Mouse (Mus musculus): ENCODE data around the gene Ush2a. TPM values are rescaled to one million over a fixed set of nuclear protein-coding genes. Genes with fewer than 3 reads are reported as not detected.
A peak's percentile ranks its signal among the peaks of the same experiment; 100 is the strongest.

The Ush2a gene
- total RNA-seq, 2 experiments from 2014 or later = 0.13 to 0.15 TPM

DNA sequence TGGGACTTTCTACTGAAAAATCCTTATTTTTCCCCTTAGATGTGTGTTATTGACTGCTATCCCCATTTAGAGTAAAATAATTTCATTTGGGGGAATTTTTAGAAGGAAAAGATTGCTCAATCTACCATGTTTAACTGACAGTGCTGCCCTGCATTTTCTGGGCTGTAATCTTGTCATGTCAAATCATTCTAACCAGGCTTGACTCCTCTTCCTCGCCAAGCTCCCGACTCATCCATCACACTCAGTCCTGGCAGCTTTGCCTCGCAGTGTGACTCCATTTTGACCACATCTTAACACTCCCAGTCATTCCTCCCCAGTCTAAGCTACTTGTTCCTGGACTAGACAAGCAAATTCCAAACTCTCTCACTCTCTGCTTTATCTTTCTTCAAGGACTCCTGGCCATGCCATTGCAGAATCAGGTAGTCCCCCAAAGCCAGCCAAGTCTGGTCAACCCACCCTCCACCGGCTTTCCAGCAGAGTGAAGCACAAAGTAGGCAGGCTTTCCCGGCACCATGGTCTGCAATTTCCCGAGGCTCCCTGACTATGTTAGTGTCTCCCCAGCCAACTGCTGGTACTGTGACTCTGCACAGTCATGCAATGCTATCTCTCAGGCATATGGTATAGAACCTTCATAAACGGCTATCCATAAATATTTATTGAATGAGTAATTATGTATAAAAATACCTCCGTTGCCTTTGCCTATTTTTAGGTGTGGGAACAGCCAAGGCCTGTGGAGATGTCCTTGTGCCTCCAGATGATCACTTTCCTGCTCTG is 146.0 kb downstream of the Ush2a start:
- no peak overlapping the region for H3K4me3 ChIP-seq
- no peak overlapping the region for H3K27ac ChIP-seq
- TF ChIP-seq CTCF (conservative IDR thresholded peaks at IDR 0.05) = no peak
- no peak for DNase-seq (ENCODE audit: low spot score in 2 of 2)

DNA sequence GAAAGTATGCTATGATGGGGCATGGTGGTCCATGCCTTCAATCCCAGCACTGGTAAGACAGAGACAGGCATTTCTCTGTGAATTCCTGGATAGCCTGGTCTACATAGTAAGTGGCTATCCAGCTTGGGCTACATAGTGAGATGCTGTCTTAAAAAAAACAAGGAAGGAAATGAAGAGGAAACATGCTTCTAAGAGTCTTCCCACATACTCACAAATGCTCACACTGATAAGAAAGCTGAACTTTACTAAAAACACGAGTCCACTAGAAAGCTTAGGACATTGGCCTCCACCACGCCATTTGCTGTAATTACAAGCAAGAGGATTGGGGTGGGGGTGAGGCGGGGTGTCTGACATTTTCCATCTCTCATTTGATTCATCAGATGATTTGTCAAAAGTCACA is 148.7 kb downstream of the Ush2a start:
- TF ChIP-seq CTCF (conservative IDR thresholded peaks at IDR 0.05) = no peak
- H3K4me3 ChIP-seq = no peak overlapping the region
- no peak overlapping the region for H3K27ac ChIP-seq
- no peak for DNase-seq (ENCODE audit: low spot score in 2 of 2)

DNA sequence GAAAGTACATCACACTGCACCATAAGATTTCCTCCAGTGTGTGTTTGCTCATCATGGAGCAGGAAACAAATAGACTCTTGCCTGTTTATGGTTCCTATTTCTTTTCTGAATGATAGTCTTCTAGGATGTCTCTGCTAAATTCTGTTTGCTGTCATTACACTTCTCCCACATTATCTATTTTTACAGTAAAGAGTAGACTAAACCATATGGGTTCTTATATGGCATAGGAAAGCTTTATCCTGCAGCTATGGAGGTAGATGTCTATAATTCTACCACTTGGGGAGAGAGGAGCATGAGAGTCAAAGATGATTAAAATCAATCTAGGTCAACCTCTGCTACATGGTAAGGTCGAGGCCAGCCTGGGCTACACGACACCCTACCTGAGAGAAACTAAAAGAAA is 158.7 kb downstream of the Ush2a start:
- Histone ChIP-seq H3K27ac (no peak overlapping the region), H3K4me3 (no peak overlapping the region)
- DNase-seq (ENCODE audit: low spot score in 2 of 2) = no peak
- no peak for TF ChIP-seq CTCF (conservative IDR thresholded peaks at IDR 0.05)

DNA sequence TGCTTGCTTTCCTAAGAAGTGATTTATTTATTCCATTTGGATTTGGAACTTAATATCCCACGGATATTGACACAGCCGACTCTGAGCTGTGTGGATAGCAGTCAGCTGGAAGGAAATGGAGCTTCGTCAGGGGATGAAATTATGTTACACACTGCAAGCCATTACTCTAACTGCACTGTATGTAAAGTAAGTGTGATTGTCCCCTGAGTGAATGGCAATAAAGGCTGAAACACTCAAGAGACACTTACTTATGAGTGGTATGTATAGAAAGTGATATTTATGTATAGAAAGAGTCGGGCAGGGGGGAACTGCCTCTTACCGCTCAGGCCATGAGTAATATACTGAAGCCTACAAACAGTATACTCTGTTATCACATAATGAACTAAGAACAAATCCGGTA is 166.3 kb downstream of the Ush2a start:
- DNase-seq (ENCODE audit: low spot score in 2 of 2) = no peak
- Histone ChIP-seq H3K27ac (no peak overlapping the region), H3K4me3 (no peak overlapping the region)
- no peak for TF ChIP-seq CTCF (conservative IDR thresholded peaks at IDR 0.05)

DNA sequence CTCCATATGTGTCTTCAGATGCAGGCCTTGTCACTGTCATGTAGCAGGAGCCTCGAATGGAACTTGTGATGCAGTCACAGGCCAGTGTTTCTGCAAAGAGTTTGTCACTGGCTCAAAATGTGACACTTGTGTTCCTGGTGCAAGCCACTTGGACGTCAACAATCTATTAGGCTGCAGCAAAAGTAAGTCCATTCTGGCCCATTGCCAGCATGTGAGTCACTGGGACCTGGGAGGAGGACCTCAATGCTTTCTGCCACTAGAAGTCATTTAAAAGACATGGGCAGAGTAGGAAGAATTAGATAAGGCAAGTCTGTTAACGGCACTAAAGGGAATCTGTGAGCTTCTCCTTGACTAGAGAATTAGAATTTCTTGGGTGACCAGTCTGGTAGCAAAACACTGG is 168.9 kb downstream of the Ush2a start:
- no peak for DNase-seq (ENCODE audit: low spot score in 2 of 2)
- Histone ChIP-seq H3K4me3 (no peak overlapping the region), H3K27ac (no peak overlapping the region)
- TF ChIP-seq CTCF (conservative IDR thresholded peaks at IDR 0.05) = no peak

DNA sequence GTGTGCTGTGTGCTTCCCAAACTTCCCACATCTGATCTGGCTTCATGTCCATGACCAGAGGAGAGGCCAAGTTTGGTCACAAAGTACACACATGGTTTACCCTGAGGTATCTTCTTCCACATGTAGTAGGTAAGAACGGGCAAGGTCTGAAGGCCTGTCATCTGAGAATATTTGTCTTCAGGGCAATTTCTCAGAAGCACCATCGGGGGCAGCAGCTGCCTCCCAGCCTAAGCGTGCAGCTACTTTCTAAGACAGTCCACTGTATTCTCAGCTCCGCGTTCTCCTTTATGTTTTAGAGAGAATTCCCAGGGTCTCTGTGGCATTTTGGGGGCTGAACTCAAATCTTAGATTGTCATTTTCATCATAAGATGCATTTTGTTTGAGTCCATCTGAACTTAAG is 186.1 kb downstream of the Ush2a start:
- Histone ChIP-seq H3K4me3 (no peak overlapping the region), H3K27ac (no peak overlapping the region)
- DNase-seq (ENCODE audit: low spot score in 2 of 2) = no peak
- TF ChIP-seq CTCF (conservative IDR thresholded peaks at IDR 0.05) = peak; percentile 63

DNA sequence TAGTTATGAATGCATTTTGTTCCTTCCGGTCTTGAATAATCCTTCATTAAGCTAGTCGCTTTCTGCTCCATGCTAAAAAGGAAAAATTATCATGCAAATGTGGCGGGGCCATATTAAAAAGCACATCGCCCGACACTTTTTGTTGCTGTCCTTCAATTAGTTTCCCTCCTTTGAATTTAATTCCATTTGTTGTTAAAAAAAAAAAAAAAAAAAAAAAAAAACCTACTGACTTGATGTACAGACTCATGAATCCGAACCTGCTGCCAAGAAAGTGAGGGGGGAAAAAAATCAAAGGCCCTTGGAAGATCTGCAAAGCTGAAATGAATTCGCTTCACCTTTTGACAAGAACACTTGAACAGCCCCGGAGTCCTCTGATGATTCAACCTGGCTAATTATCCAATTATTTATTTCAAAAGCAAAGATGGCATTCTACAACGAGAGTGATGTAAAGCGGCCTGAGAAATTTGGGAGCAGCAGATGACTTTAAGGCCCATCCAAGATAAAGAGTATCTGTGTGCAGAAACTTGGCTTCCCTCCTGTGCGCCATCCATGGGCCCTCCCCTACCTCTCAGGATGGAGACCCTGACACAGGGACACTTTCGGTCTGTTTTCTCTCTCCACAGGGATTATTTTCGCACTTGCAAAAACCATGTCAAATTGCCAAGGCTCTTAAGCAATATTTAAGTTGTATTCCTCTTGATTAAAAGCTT is 194.8 kb downstream of the Ush2a start:
- no peak for TF ChIP-seq CTCF (conservative IDR thresholded peaks at IDR 0.05)
- H3K27ac ChIP-seq = no peak overlapping the region

DNA sequence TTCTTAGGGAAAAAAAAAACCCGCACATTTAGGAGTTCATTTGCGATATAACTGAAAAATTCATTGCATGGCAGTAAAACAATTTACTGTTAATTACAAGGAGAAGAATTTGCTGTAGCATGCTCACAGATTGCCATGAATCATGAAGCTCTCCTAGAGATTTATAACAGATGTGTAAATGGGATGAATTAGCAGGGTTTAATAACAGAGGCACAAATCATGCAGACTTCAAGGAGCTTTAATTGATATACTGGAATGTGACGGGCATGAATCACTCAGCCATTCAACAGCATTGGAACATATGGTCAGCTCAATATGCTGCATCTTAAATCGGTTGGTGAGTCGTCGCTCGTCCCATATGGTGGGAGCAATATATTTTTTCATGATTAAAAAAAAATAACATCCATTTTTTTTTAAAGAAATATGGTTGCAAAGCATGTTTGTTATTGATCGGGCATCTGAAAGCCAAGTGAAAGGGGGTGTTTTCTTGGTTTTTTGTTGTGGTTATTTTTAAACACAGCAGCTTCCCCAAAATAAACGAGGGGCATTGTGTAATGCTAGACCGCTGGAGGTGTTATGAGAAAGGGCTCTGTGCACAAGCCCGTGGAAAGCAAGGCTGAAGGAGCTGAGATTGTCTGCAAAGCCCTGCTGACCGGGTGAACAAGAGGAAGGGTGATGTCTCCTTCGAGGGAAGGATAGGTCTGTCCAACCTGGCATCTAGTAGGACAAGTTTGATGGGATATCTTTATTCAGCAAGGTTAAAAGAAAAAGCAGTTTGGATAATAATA is 195.6 kb downstream of the Ush2a start:
- no peak for TF ChIP-seq CTCF (conservative IDR thresholded peaks at IDR 0.05)

More for the DNA sequence above, 194.8 kb downstream of the Ush2a start:
- no peak overlapping the region for H3K4me3 ChIP-seq
- no peak for DNase-seq (ENCODE audit: low spot score in 2 of 2)

DNA sequence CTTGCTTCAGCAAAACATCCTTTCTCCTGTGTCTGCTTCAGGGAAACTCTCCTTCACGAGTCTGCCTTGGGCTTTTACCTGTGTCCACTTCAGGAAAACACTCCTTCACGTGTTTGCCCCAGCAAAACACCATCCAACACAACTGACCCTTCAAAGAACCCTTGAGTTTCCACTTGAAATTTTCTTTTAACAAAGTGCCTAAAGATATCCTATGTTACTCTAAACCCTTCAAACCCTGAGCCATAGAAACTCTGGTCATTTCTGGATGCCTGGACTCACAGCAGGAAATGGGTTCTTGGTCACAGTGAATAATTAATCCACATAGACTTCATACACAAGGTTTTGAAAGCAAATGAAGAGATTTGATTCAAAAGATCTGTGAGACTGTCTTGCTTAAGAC is 199.4 kb downstream of the Ush2a start:
- no peak overlapping the region for H3K27ac ChIP-seq
- H3K4me3 ChIP-seq = no peak overlapping the region
- TF ChIP-seq CTCF (conservative IDR thresholded peaks at IDR 0.05) = no peak
- no peak for DNase-seq (ENCODE audit: low spot score in 2 of 2)

More for the DNA sequence above, 195.6 kb downstream of the Ush2a start:
- DNase-seq (ENCODE audit: low spot score in 2 of 2) = peak; percentile 18 to 59
- Histone ChIP-seq H3K27ac (no peak overlapping the region), H3K4me3 (no peak overlapping the region)

DNA sequence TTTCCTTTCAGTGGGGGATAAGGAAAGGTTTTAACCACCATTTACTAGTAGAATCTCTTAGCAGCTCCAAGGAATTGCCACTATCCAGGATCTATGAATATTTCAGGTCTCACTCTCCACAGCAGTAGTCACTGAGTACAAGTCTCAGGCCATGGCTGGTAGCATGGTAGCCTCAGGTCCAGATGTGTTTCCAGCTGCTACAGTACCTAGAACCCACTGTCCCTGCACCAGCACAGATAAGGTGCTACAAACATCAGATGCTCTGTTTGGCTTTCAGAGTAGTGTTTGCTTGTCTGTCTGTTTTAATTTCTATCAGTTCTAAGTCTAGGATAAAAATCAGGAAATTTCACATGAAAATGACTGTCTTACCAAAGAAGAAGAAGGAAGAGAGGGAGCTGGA is 202.8 kb downstream of the Ush2a start:
- H3K4me3 ChIP-seq = no peak overlapping the region
- TF ChIP-seq CTCF (conservative IDR thresholded peaks at IDR 0.05) = no peak
- no peak overlapping the region for H3K27ac ChIP-seq
- DNase-seq (ENCODE audit: low spot score in 2 of 2) = no peak

DNA sequence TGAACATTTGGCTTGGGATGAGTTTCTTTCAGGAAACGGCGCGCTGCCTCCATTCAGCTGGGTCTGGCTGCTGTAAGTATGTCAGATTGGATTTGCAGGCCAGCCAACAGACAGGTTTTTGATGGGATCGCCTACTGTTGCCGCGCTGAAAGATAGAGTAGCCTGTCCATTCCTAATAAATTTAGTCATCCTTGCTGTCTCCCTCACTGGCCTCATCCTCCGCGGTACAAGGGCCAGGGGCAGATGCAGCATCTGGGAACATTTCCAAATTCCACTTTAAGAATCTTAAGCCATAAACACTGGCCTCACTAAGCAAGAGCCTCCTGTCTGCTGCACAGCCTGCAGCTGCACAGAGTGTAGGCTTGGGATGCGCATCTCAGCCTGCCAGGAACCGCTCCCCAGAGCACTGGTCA is 206.6 kb downstream of the Ush2a start:
- no peak overlapping the region for H3K4me3 ChIP-seq
- TF ChIP-seq CTCF (conservative IDR thresholded peaks at IDR 0.05) = no peak
- peak; percentile 4 to 12 for DNase-seq (ENCODE audit: low spot score in 2 of 2)

DNA sequence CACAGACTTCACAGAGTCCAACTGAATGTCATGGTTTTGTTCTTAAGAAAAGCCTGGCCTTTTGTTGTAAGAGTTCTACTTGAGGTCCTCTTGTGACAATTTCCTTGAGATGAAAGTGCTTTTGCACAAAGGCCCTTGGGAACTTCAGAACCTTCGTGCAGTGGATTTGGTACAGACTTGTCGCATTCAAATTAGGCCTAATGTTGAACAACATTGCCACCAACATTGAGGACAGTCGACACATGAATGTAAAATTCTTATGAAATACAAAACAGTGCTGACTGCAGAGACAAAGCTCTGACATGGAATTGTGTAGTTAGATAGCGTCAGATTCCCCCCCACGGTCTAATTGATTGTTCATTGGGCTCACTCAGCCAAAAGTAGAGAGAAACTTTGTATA is 243.1 kb downstream of the Ush2a start:
- no peak for DNase-seq (ENCODE audit: low spot score in 2 of 2)
- no peak overlapping the region for H3K4me3 ChIP-seq
- no peak for TF ChIP-seq CTCF (conservative IDR thresholded peaks at IDR 0.05)
- no peak overlapping the region for H3K27ac ChIP-seq

More for the DNA sequence above, 206.6 kb downstream of the Ush2a start:
- no peak overlapping the region for H3K27ac ChIP-seq

DNA sequence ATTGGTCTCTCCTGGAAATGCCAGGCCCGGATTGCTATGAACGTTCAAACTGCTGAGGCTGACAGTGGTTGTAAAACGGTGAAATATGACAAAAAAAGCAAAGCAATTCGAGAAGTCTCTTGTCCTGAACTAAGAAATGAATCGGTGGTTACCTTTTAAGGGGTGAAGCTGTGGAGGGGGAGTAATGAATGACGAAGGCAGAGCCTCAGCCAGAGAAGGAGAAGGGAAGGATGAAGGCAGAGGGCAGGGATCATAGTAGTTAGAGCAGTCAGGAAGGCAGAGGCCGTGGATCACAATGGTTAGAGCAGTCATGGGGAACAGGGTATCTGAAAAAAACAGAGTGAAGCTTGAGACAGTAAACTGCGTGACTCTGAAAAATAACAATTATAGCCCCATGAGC is 257.0 kb downstream of the Ush2a start:
- H3K4me3 ChIP-seq = no peak overlapping the region
- no peak for TF ChIP-seq CTCF (conservative IDR thresholded peaks at IDR 0.05)
- DNase-seq (ENCODE audit: low spot score in 2 of 2) = no peak
- no peak overlapping the region for H3K27ac ChIP-seq
